Mouse (Mus musculus) liver, embryonic 11.5 days (tissue): Measurements from ENCODE around the gene Sema5b. TPM values are rescaled to one million over a fixed set of nuclear protein-coding genes. Genes with fewer than 3 reads are reported as not detected.
A peak's percentile ranks its signal among the peaks of the same experiment; 100 is the strongest.

Source experiments
- ATAC-seq: fragments of 200-750 bp; cut with Nextera tagmentation; replicated peaks from 2 replicates; pipeline ENCODE4 v1.8.0; 2017; ENCODE audit warnings: moderate number of reproducible peaks, mild to moderate bottlenecking, moderate TSS enrichment, moderate library complexity; ENCODE audit not compliant: low FRiP score
- DNase-seq: peaks from one replicate; pipeline ENCODE4 v3.0.0-alpha.2; 2017; ENCODE audit warnings: low spot score
- H3K27ac ChIP-seq: fragments of 300-500 bp; sonication (generic); 2 replicates; pipeline ENCODE4 v1.5.1; 2014; ENCODE audit warnings: mild to moderate bottlenecking, low read depth, low read length, control low read depth
- H3K27me3 ChIP-seq: fragments of 300-500 bp; sonication (generic); replicated peaks from 2 replicates; pipeline ENCODE4 v1.6.1; 2014; ENCODE audit warnings: low read length, mixed read lengths; ENCODE audit not compliant: control insufficient read depth, insufficient read depth
- H3K36me3 ChIP-seq: fragments of 300-500 bp; sonication (generic); 2 replicates; pipeline ENCODE4 v1.6.1; 2014; ENCODE audit warnings: mild to moderate bottlenecking, low read length, moderate library complexity, mixed read lengths; ENCODE audit not compliant: control insufficient read depth, insufficient read depth
- H3K4me1 ChIP-seq: fragments of 300-500 bp; sonication (generic); replicated peaks from 2 replicates; pipeline ENCODE4 v1.6.1; 2014; ENCODE audit warnings: low read length, mixed read lengths; ENCODE audit not compliant: control insufficient read depth, insufficient read depth
- H3K4me2 ChIP-seq: fragments of 300-500 bp; sonication (generic); 2 replicates; pipeline ENCODE4 v1.6.1; 2014; ENCODE audit warnings: mild to moderate bottlenecking, control low read depth, moderate library complexity
- H3K4me3 ChIP-seq: fragments of 300-500 bp; sonication (generic); 2 replicates; pipeline ENCODE4 v1.5.1; 2014; ENCODE audit warnings: low read depth, low read length, control low read depth
- H3K9ac ChIP-seq: fragments of 300-500 bp; sonication (generic); 2 replicates; pipeline ENCODE4 v1.6.1; 2014; ENCODE audit warnings: low read depth, low read length, control low read depth
- H3K9me3 ChIP-seq: fragments of 300-500 bp; sonication (generic); 2 replicates; pipeline ENCODE4 v1.6.1; 2016; ENCODE audit warnings: low read length, inconsistent platforms, mixed read lengths; ENCODE audit not compliant: control insufficient read depth
- WGBS: fragments of 180-500 bp; shearing (Covaris S2); extraction: QIAGEN DNeasy Blood & Tissue Kit; methylation state at CpG from one replicate; pipeline ENCODE4 v1.1.7; 2014; 5-methylcytosine and 5-hydroxymethylcytosine counted together
- polyA plus RNA-seq: library from polyadenylated mRNA; unstranded; fragments of >200 nt; fragmentation: Nextera tagmentation; extraction: Ambion mirVana; gene quantifications from 2 replicates; pipeline ENCODE4 v1.2.1, GENCODE M21; 2014

Gene Sema5b
- polyA plus RNA-seq, 1 experiment from 2014 or later = 1.4 TPM

GRCm38 (mm10) chr16:35515977-35516612 is 24.9 kb upstream of the Sema5b start:
- Histone ChIP-seq H3K9ac (no peak overlapping the region), H3K4me1 (no peaks in the 10 kb centered on the region; the same call in 1 of the 2 replicates), H3K9me3 (no peaks in the 10 kb centered on the region), H3K27ac (no peak overlapping the region), H3K4me3 (no peak overlapping the region), H3K4me2 (no peak overlapping the region), H3K36me3 (no peaks in the 10 kb centered on the region), H3K27me3 (no peaks in the 10 kb centered on the region)
- DNase-seq (no peak), ATAC-seq (no peak)
- 62% methylated on average over 21 of the region's 21 CpGs for WGBS

- no peaks in the 10 kb centered on the region for H3K27me3 ChIP-seq
- H3K4me1 ChIP-seq = no peaks in the 10 kb centered on the region; the same call in 1 of the 2 replicates
- DNase-seq (no peak), ATAC-seq (no peak)
- H3K27ac ChIP-seq = no peak overlapping the region
- H3K9ac ChIP-seq = no peak overlapping the region
- no peaks in the 10 kb centered on the region for H3K36me3 ChIP-seq
- H3K4me2 ChIP-seq = no peak overlapping the region
- no peak overlapping the region for H3K4me3 ChIP-seq
- no peaks in the 10 kb centered on the region for H3K9me3 ChIP-seq
- 54% methylated on average over 23 of the region's 23 CpGs for WGBS
Measured at GRCm38 (mm10) chr16:35517976-35518951, 22.7 kb upstream of the Sema5b start.

- Histone ChIP-seq H3K9me3 (no peaks in the 10 kb centered on the region), H3K4me2 (no peak overlapping the region), H3K9ac (no peak overlapping the region), H3K27me3 (no peaks in the 10 kb centered on the region), H3K36me3 (no peaks in the 10 kb centered on the region), H3K4me3 (no peak overlapping the region), H3K27ac (no peak overlapping the region), H3K4me1 (no peaks in the 10 kb centered on the region; the same call in 1 of the 2 replicates)
- ATAC-seq (no peak), DNase-seq (no peak)
- 59% methylated on average over 7 of the region's 7 CpGs for WGBS
Measured at GRCm38 (mm10) chr16:35519245-35519644, 21.7 kb upstream of the Sema5b start.

- no peak for DNase-seq
- H3K4me1 ChIP-seq = no peaks in the 10 kb centered on the region
- H3K9ac ChIP-seq = no peak overlapping the region
- no peaks in the 10 kb centered on the region for H3K27me3 ChIP-seq
- 73% methylated on average over 4 of the region's 4 CpGs for WGBS
- no peaks in the 10 kb centered on the region for H3K9me3 ChIP-seq
- ATAC-seq = no peak
- no peak overlapping the region for H3K4me3 ChIP-seq
- H3K4me2 ChIP-seq = no peak overlapping the region
- no peaks in the 10 kb centered on the region for H3K36me3 ChIP-seq
- H3K27ac ChIP-seq = no peak overlapping the region
Measured at GRCm38 (mm10) chr16:35524200-35524599, 16.7 kb upstream of the Sema5b start.

GRCm38 (mm10) chr16:35534630-35535029 is 6.3 kb upstream of the Sema5b start:
- no peaks in the 10 kb centered on the region for H3K4me1 ChIP-seq
- no peak overlapping the region for H3K4me2 ChIP-seq
- peaks cover 28% of the 10 kb centered on the region for H3K27me3 ChIP-seq
- no peak overlapping the region for H3K9ac ChIP-seq
- no peak overlapping the region for H3K4me3 ChIP-seq
- no peak overlapping the region for H3K27ac ChIP-seq
- DNase-seq = no peak
- H3K36me3 ChIP-seq = no peaks in the 10 kb centered on the region
- 66% methylated on average over 3 of the region's 3 CpGs for WGBS
- no peaks in the 10 kb centered on the region for H3K9me3 ChIP-seq
- ATAC-seq = no peak

- Histone ChIP-seq H3K4me1 (no peaks in the 10 kb centered on the region), H3K27me3 (peaks cover 56% of the 10 kb centered on the region)
- 65% methylated on average over 8 of the region's 8 CpGs for whole genome bisulfite sequencing
Measured at GRCm38 (mm10) chr16:35537651-35538050, 3.3 kb upstream of the Sema5b start.

GRCm38 (mm10) chr16:35539041-35539440 is 1.9 kb upstream of the Sema5b start:
- no peak overlapping the region for H3K4me3 ChIP-seq
- no peaks in the 10 kb centered on the region for H3K4me1 ChIP-seq
- H3K9me3 ChIP-seq = no peaks in the 10 kb centered on the region
- no peaks in the 10 kb centered on the region for H3K36me3 ChIP-seq
- ATAC-seq (no peak), DNase-seq (no peak)
- H3K9ac ChIP-seq = no peak overlapping the region
- H3K4me2 ChIP-seq = no peak overlapping the region
- peaks cover 69% of the 10 kb centered on the region for H3K27me3 ChIP-seq
- H3K27ac ChIP-seq = no peak overlapping the region
- WGBS = 46% methylated on average over 10 of the region's 10 CpGs

More at GRCm38 (mm10) chr16:35537651-35538050, 3.3 kb upstream of the Sema5b start:
- Histone ChIP-seq H3K9ac (no peak overlapping the region), H3K4me2 (no peak overlapping the region), H3K9me3 (no peaks in the 10 kb centered on the region), H3K27ac (no peak overlapping the region), H3K4me3 (no peak overlapping the region), H3K36me3 (no peaks in the 10 kb centered on the region)
- ATAC-seq = no peak
- DNase-seq = no peak

GRCm38 (mm10) chr16:35540333-35541116 is 420 bp upstream of the Sema5b start:
- H3K9me3 ChIP-seq = no peaks in the 10 kb centered on the region
- H3K27ac ChIP-seq = no peak overlapping the region
- peaks cover 80% of the 10 kb centered on the region for H3K27me3 ChIP-seq
- 2% methylated on average over 23 of the region's 23 CpGs for WGBS
- DNase-seq (peak; percentile 39), ATAC-seq (no peak; the same call in 1 of the 2 replicates)
- H3K4me2 ChIP-seq = peak overlapping the region; percentile 69
- H3K4me3 ChIP-seq = peak overlapping the region; percentile 47
- no peaks in the 10 kb centered on the region for H3K36me3 ChIP-seq
- H3K9ac ChIP-seq = no peak overlapping the region
- no peaks in the 10 kb centered on the region for H3K4me1 ChIP-seq
